Mouse (Mus musculus) spleen, adult 2 months (tissue): ENCODE data around the gene Tram2. TPM values are rescaled to one million over a fixed set of nuclear protein-coding genes. Genes with fewer than 3 reads are reported as not detected.

ENCODE experiments used
- DNase-seq, 2 experiments: peaks; one replicate each; pipeline versions ENCODE4 v3.0.0 to v3.0.0-alpha.2; 2012 to 2021; ENCODE audit warnings: low spot score in 2 of 2, low read depth in 1 of 2
- H3K27ac ChIP-seq: fragments of 200-500 bp; 2 replicates; pipeline ENCODE4 v1.5.1; 2012; ENCODE audit warnings: low read length, inconsistent platforms; ENCODE audit not compliant: insufficient read depth
- H3K27me3 ChIP-seq: fragments of 200-500 bp; 2 replicates; pipeline ENCODE4 v1.6.1; 2012; ENCODE audit warnings: mild to moderate bottlenecking, moderate library complexity, low read length, inconsistent platforms; ENCODE audit not compliant: control insufficient read depth, insufficient read depth
- H3K36me3 ChIP-seq: fragments of 200-500 bp; 2 replicates; pipeline ENCODE4 v1.6.1; 2012; ENCODE audit warnings: mild to moderate bottlenecking, low read length, inconsistent platforms; ENCODE audit not compliant: control insufficient read depth, insufficient read depth
- H3K4me1 ChIP-seq: fragments of 200-500 bp; 2 replicates; pipeline ENCODE4 v1.6.1; 2011; ENCODE audit warnings: inconsistent platforms; ENCODE audit not compliant: control insufficient read depth, insufficient read depth, insufficient read length
- H3K4me3 ChIP-seq: fragments of 200-500 bp; 2 replicates; pipeline ENCODE4 v1.5.1; 2011; ENCODE audit warnings: mild to moderate bottlenecking, inconsistent platforms; ENCODE audit not compliant: insufficient read depth, insufficient read length; ENCODE audit errors: extremely low read depth
- CTCF ChIP-seq: fragments of 200-500 bp; IDR thresholded peaks from 2 replicates; pipeline ENCODE4 v1.5.1; 2011; ENCODE audit warnings: mild to moderate bottlenecking, inconsistent platforms; ENCODE audit not compliant: insufficient read depth, insufficient read length, insufficient replicate concordance; ENCODE audit errors: extremely low read depth
- POLR2A ChIP-seq: fragments of 200-500 bp; IDR thresholded peaks from 2 replicates; pipeline ENCODE4 v1.6.1; 2011; ENCODE audit warnings: low read depth, low read length, inconsistent platforms
- WGBS: fragments of 180-500 bp; shearing (Covaris S2); methylation state at CpG from one replicate; pipeline ENCODE4 v1.1.7; 2018; 5-methylcytosine and 5-hydroxymethylcytosine counted together
- polyA plus RNA-seq: library from polyadenylated mRNA; depleted of rRNA; stranded (reverse); fragments of >200 nt; gene quantifications from 2 replicates; pipeline ENCODE4 v1.2.3, GENCODE M21; 2012

Tram2 gene
- polyA plus RNA-seq, 1 experiment, result 5.5 TPM

DNA sequence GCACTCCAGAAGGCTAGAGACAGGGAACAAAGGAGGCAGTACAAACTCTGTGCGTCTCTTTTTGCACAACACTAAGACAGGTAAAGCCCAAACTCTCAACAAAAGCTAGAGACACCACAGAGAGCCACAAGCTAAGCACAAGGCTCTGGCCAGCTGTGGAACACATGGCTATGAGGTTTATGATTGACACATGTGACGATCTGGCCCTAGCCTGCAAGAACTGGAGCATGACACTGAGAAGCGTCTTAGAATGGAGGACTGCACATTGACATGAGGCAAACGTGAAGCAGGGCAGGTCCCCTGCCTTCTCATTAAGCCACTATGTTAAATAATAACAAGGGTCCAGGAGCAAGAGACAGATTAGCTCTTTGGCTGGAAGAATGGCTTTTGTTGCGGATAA, 1.8 kb downstream of the Tram2 start:
- Histone ChIP-seq H3K27me3 (no peaks in the 10 kb centered on the region), H3K4me3 (no peak overlapping the region), H3K36me3 (no peaks in the 10 kb centered on the region), H3K4me1 (peaks cover 7% of the 10 kb centered on the region), H3K27ac (no peak overlapping the region)
- no peak for TF ChIP-seq POLR2A
- TF ChIP-seq CTCF, result no peak
- DNase-seq, result no peak
- 56% methylated on average over 5 of the region's 5 CpGs for WGBS

DNA sequence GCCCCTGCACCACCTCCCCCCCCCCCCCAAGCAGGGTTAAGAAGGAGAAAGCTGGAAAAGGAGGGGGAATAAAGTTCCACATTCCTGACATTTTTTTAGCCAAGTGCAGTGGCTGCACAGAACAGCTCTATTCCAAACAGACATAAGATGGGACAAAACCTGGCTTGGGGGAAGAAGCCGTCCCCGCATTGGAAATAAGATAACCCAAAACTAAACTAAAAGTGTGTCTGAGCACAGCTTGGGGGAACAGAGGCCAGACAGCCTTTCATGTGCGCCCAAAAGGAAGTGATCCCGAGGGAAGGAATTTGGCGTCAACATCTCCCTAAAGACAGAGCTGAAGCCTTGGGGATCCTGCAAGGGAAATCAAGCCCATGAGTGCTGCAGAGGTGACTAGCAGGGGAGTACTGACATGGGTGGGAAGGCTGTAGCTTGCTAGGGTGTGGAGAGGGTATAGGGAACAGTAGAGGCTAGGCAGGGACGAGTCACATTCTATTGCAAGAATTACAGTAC, 3.0 kb downstream of the Tram2 start:
- no peak for DNase-seq
- no peak overlapping the region for H3K27ac ChIP-seq
- TF ChIP-seq CTCF (no peak), POLR2A (no peak)
- 87% methylated on average over 6 of the region's 6 CpGs for WGBS
- H3K4me3 ChIP-seq, result no peak overlapping the region
- no peaks in the 10 kb centered on the region for H3K36me3 ChIP-seq
- no peaks in the 10 kb centered on the region for H3K27me3 ChIP-seq
- H3K4me1 ChIP-seq, result peaks cover 7% of the 10 kb centered on the region

DNA sequence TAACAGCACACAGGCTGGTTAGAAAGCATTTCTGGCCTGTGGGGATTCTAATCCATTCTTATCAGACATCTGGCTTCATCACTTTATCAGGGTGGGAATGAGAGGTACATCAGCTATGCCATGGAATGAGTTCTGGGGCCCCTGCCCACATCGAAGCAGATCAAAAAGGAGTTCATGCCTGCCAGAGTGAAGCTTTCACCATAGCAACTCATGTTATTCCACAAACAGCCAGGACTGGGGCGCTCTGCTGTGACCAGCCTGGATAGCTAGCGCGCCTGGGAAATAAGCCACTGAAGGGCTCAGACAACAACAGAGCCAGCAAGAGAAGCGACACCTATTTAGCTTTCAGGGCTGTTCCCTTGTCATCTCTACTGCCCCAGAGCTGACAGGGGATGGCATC, 4.8 kb downstream of the Tram2 start:
- no peak for TF ChIP-seq POLR2A
- no peak for TF ChIP-seq CTCF
- peaks cover 8% of the 10 kb centered on the region for H3K4me1 ChIP-seq
- no peak for DNase-seq
- H3K27ac ChIP-seq, result no peak overlapping the region
- H3K4me3 ChIP-seq, result no peak overlapping the region
- H3K36me3 ChIP-seq, result no peaks in the 10 kb centered on the region
- WGBS, result 90% methylated on average over 5 of the region's 5 CpGs
- H3K27me3 ChIP-seq, result no peaks in the 10 kb centered on the region

DNA sequence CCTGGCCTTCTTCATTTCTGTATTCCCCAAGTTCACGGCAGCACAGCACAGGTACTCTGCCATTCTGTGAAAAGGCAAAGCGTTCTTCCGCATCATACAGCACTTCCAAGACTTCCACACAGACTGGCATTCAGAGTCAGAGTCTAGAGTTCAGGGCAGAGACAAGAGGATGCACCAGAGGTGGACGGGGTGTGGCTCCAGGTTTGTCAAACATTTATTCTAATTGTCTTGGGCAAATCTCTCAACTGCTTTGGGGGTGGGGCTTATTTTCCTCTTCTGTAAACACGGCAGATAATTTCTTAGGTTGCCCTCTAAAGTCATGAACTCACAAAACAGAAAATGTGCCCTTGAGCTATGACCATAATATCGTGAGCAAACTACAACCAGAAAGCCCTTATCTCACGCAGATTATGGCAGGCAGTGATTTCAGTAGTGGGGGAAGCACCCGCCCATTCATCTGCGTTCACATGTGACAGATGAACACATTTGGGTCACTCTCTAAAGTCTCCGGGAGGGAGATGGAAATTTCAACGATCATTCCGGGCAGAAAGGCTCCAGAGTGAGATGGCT, 6.1 kb downstream of the Tram2 start:
- WGBS, result 86% methylated on average over 12 of the region's 12 CpGs

DNA sequence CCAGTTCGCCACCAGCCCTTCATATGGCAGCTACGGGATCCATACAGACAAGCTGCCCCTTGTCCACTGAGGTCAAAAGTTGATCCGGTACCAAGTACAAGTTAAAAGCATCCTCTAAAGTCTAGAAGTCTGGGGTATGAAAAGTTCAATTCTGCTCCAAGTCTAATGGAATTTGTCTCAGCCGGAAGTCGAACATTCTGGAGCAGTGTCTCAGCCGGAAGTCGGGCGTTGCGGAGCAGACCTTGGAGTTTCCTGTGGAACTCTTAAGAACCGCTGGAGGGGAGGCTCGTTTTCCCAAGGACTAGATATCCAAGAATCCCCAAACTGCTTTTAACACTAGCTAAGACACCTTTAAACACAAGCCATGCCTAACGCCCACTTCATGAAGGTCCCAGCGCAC, 8.4 kb downstream of the Tram2 start:
- Histone ChIP-seq H3K4me3 (no peak overlapping the region), H3K36me3 (peaks cover 2% of the 10 kb centered on the region; the same call in 1 of the 2 replicates), H3K27ac (no peak overlapping the region), H3K27me3 (no peaks in the 10 kb centered on the region), H3K4me1 (peaks cover 4% of the 10 kb centered on the region; the same call in 1 of the 2 replicates)
- no peak for TF ChIP-seq POLR2A
- no peak for TF ChIP-seq CTCF
- DNase-seq, result no peak
- WGBS, result 86% methylated on average over 13 of the region's 13 CpGs

More for the DNA sequence above, 6.1 kb downstream of the Tram2 start:
- Histone ChIP-seq H3K36me3 (no peaks in the 10 kb centered on the region), H3K27me3 (no peaks in the 10 kb centered on the region), H3K4me3 (no peak overlapping the region), H3K27ac (no peak overlapping the region), H3K4me1 (peaks cover 6% of the 10 kb centered on the region)
- DNase-seq, result no peak
- no peak for TF ChIP-seq CTCF

DNA sequence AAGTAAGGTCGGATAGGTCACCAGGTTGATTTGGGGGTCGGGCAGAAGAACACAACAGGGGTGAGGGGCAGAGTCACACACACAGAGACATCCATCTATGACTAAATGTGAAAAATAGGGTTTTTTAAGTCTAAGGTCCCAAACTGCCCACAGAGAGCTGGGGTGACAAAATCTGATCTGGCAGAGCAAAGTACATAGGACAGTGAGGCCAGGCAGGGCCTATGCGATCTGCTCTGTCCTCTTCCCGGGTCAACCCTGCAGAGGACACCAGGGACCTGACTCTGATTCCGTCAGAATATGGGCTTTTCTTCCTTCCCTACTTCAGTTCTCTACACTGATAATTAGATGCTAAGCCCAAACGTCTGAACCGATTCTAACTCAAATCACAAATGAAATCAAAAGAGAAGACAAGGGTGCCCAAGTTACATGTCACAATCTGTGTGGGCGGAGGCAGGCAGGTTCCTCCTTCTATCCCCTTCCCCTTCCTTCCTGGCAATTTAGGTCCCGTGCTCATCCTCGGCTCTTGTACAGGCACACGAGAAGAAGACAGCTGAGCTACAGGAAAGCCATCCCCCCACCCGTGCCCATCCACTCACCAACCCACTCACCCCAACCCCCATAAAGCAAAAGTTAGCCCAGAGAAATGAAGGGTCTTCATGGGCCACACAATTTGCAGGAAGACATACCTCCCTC, 9.1 kb downstream of the Tram2 start:
- peaks cover 4% of the 10 kb centered on the region; the same call in 1 of the 2 replicates for H3K4me1 ChIP-seq
- no peak for DNase-seq
- TF ChIP-seq CTCF (no peak), POLR2A (no peak)
- H3K36me3 ChIP-seq, result peaks cover 2% of the 10 kb centered on the region; the same call in 1 of the 2 replicates
- 70% methylated on average over 12 of the region's 12 CpGs for WGBS
- no peak overlapping the region for H3K27ac ChIP-seq
- H3K4me3 ChIP-seq, result no peak overlapping the region
- no peaks in the 10 kb centered on the region for H3K27me3 ChIP-seq

GRCm38 (mm10) chr1:21068491-21068890, 10.5 kb downstream of the Tram2 start:
- peaks cover 2% of the 10 kb centered on the region; the same call in 1 of the 2 replicates for H3K36me3 ChIP-seq
- peaks cover 4% of the 10 kb centered on the region; the same call in 1 of the 2 replicates for H3K4me1 ChIP-seq
- no peak overlapping the region for H3K27ac ChIP-seq
- WGBS, result 60% methylated on average over 1 of the region's 1 CpGs
- DNase-seq, result no peak
- H3K27me3 ChIP-seq, result no peaks in the 10 kb centered on the region
- H3K4me3 ChIP-seq, result no peak overlapping the region
- TF ChIP-seq CTCF (no peak), POLR2A (no peak)
